11 mouse cellular contexts compared by ENCODE assay signal in the genomic region with DNA sequence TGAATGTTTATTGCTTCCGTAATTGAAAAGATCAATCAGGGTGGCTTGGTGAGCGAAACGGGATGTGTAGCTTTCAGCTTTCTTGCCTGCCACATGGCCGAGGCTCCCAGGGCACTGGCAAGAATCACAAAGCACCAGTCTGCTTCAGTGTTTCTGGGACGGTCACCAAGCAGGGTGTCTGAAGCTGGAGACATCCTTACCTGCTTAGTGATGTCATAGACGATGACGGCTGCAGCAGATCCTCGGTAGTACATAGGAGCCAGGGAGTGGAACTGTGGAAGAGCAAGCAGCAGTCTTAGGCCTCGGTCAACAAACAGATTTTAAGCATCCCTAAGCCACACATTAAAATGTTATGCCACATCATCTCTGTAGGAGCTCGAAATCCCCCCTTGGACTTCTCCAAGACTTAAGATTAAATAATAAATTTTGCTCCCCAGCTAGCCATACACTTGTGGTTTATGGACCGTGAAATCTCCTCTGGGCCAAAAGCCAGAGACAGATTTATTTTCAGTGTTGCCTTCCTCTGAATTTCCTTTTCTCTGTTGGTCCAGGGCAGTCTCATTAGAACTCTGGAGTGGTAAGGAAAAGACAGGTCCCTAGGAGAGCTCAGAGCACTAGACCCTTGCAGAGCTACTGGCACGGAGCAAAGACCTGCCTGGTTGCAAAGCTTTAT. TPM values are rescaled to one million over a fixed set of nuclear protein-coding genes. Genes with fewer than 3 reads are reported as not detected.
A peak's percentile ranks its signal among the peaks of the same experiment; 100 is the strongest.
DNase-seq lines count a peak whose midpoint lies in the region; ATAC-seq and TF ChIP-seq lines count a peak whose summit lies in the region.
"Had no signal": no experiment of that assay in that cellular context is flagged by ENCODE, and none has a peak within 500 bp of the region (broad histone marks: within the 10 kb centered on the region; RNA-seq: fewer than 3 reads in every experiment).

No protein-coding gene starts in this region.

- no peak overlapping the region for H3K4me3 ChIP-seq in hindbrain, embryonic 13.5 days
- no peak overlapping the region for H3K4me3 ChIP-seq in hindbrain, embryonic 10.5 days
- no peak overlapping the region for H3K4me3 ChIP-seq in forebrain, embryonic 12.5 days (replicated peaks)
- H3K4me3 ChIP-seq in forebrain, embryonic 14.5 days (ENCODE audit: low read depth, low read length), result no peak overlapping the region
- H3K4me3 ChIP-seq: liver, embryonic 15.5 days; midbrain, embryonic 12.5 days had no signal

- no peak overlapping the region for H3K4me2 ChIP-seq in hindbrain, embryonic 13.5 days
- no peak overlapping the region for H3K4me2 ChIP-seq in forebrain, embryonic 12.5 days
- no peak overlapping the region for H3K4me2 ChIP-seq in forebrain, embryonic 14.5 days (ENCODE audit: low read length)
- H3K4me2 ChIP-seq: liver, embryonic 15.5 days; midbrain, embryonic 12.5 days had no signal

- H3K27ac ChIP-seq in hindbrain, embryonic 13.5 days, result peak overlapping the region; percentile 45; the same call in 1 of the 2 replicates
- no peak overlapping the region for H3K27ac ChIP-seq in hindbrain, embryonic 10.5 days
- no peak overlapping the region for H3K27ac ChIP-seq in forebrain, embryonic 12.5 days
- H3K27ac ChIP-seq in forebrain, embryonic 14.5 days (ENCODE audit: low read depth, low read length), result no peak overlapping the region
- H3K27ac ChIP-seq: liver, embryonic 15.5 days; midbrain, embryonic 12.5 days had no signal

- no peaks in the 10 kb centered on the region for H3K9me3 ChIP-seq in hindbrain, embryonic 13.5 days
- H3K9me3 ChIP-seq in hindbrain, embryonic 10.5 days, result no peaks in the 10 kb centered on the region
- H3K9me3 ChIP-seq in forebrain, embryonic 12.5 days, result no peaks in the 10 kb centered on the region
- no peaks in the 10 kb centered on the region for H3K9me3 ChIP-seq in forebrain, embryonic 14.5 days (replicated peaks; ENCODE audit: control insufficient read depth, low read length)
- H3K9me3 ChIP-seq: liver, embryonic 15.5 days; midbrain, embryonic 12.5 days had no signal

- H3K4me1 ChIP-seq in hindbrain, embryonic 13.5 days (replicated peaks), result peaks cover 34% of the 10 kb centered on the region
- H3K4me1 ChIP-seq in hindbrain, embryonic 10.5 days (replicated peaks), result peaks cover 23% of the 10 kb centered on the region
- peaks cover 14% of the 10 kb centered on the region for H3K4me1 ChIP-seq in forebrain, embryonic 12.5 days
- H3K4me1 ChIP-seq in forebrain, embryonic 14.5 days (ENCODE audit: control insufficient read depth, insufficient read depth, low read length), result peaks cover 12% of the 10 kb centered on the region; the same call in 1 of the 2 replicates
- H3K4me1 ChIP-seq: liver, embryonic 15.5 days had no signal

- CTCF ChIA-PET in Patski (lab: Charles Lee), result interaction anchor here (0.9 to 1.5 kb wide), 2 partner anchors 18 to 29 kb away, joined by 3 read pairs; no protein-coding TSS in a partner anchor

- no peak overlapping the region for H3K9ac ChIP-seq in hindbrain, embryonic 13.5 days
- H3K9ac ChIP-seq in forebrain, embryonic 12.5 days, result no peak overlapping the region
- H3K9ac ChIP-seq in forebrain, embryonic 14.5 days (ENCODE audit: low read length), result no peak overlapping the region
- H3K9ac ChIP-seq: liver, embryonic 15.5 days; midbrain, embryonic 12.5 days had no signal

- H3K36me3 ChIP-seq in hindbrain, embryonic 13.5 days, result peaks cover 4% of the 10 kb centered on the region; the same call in 1 of the 2 replicates
- peaks cover 20% of the 10 kb centered on the region for H3K36me3 ChIP-seq in hindbrain, embryonic 10.5 days
- H3K36me3 ChIP-seq in forebrain, embryonic 12.5 days (replicated peaks), result 0 out of 2 replicates have a peak, but pooled peaks cover 3% of the 10 kb centered on the region
- no peaks in the 10 kb centered on the region; the same call in 1 of the 2 replicates for H3K36me3 ChIP-seq in forebrain, embryonic 14.5 days (ENCODE audit: control insufficient read depth, insufficient read depth, low read length)
- H3K36me3 ChIP-seq: liver, embryonic 15.5 days; midbrain, embryonic 12.5 days had no signal

- DNase-seq in hindbrain, embryonic 10.5 days (ENCODE audit: low spot score), result no peak
- DNase-seq in Patski (ENCODE audit: low read depth, low spot score), result peak; percentile 100
- DNase-seq in cerebellum, postnatal 36 days, result peak; percentile 36 to 65
- DNase-seq in kidney, postnatal 25 days, result peak; percentile 65 to 75
- DNase-seq in forebrain, embryonic 14.5 days (ENCODE audit: low spot score), result no peak
- DNase-seq: retina, postnatal 1 day had no signal

- TF ChIP-seq CTCF in Patski (IDR thresholded peaks at IDR 0.05), result no peak

- in situ Hi-C loops in Patski (cut with MboI; ENCODE audit: low pct_unique_long_range_greater_than_20kb), result loop anchor here (5.0 kb wide), 1 partner anchor 81 kb away; no protein-coding TSS in a partner anchor

- POLR2A ChIA-PET in Patski (lab: Charles Lee), result interaction anchor here (1.8 kb wide), 1 partner anchor 84 kb away, joined by 16 read pairs; a partner anchor contains a TSS

- H3K27me3 ChIP-seq in hindbrain, embryonic 13.5 days, result no peaks in the 10 kb centered on the region
- H3K27me3 ChIP-seq in hindbrain, embryonic 10.5 days (ENCODE audit: insufficient read depth, poor library complexity, severe bottlenecking), result no peaks in the 10 kb centered on the region
- no peaks in the 10 kb centered on the region for H3K27me3 ChIP-seq in Patski
- no peaks in the 10 kb centered on the region for H3K27me3 ChIP-seq in forebrain, embryonic 12.5 days
- no peaks in the 10 kb centered on the region for H3K27me3 ChIP-seq in forebrain, embryonic 14.5 days (replicated peaks; ENCODE audit: control insufficient read depth, insufficient read depth, low read length)
- H3K27me3 ChIP-seq: liver, embryonic 15.5 days; midbrain, embryonic 12.5 days had no signal

- ATAC-seq in hindbrain, embryonic 13.5 days (ENCODE audit: low FRiP score), result no peak
- ATAC-seq in Patski, result peak; percentile 85
- no peak for ATAC-seq in forebrain, embryonic 12.5 days (ENCODE audit: low FRiP score)
- no peak for ATAC-seq in CD4-positive, CD25-positive, alpha-beta regulatory T cell, adult 4 months
- ATAC-seq in forebrain, embryonic 14.5 days, result no peak

- WGBS in hindbrain, embryonic 13.5 days, result 73% methylated on average over 12 of the region's 12 CpGs
- WGBS in hindbrain, embryonic 10.5 days, result 92% methylated on average over 12 of the region's 12 CpGs
- 93% methylated on average over 12 of the region's 12 CpGs for WGBS in forebrain, embryonic 12.5 days
- 88% methylated on average over 12 of the region's 12 CpGs for WGBS in forebrain, embryonic 14.5 days

RNA-seq across cellular contexts. Expression of a gene that starts 56.0 kb away (rescaled TPM):
- polyA plus RNA-seq in hindbrain, embryonic 13.5 days (2015; fragmentation: Nextera tagmentation; extraction: Ambion mirVana), result 0.18 TPM in 1 of 2 replicates, not detected in the other
- polyA plus RNA-seq in hindbrain, embryonic 10.5 days (2016; fragmentation: Nextera tagmentation; extraction: Ambion mirVana), result 0.09 and 0.17 TPM in 2 replicates
- polyA plus RNA-seq in Patski (2021), result not detected
- 0.17 and 0.28 TPM in 2 replicates for polyA plus RNA-seq in forebrain, embryonic 12.5 days (2016; fragmentation: Nextera tagmentation; extraction: Ambion mirVana)
- polyA plus RNA-seq in CD4-positive, CD25-positive, alpha-beta regulatory T cell, adult 4 months (2017; shearing (Covaris generic)), result not detected
- 0.19 TPM in 1 of 2 replicates, not detected in the other for polyA plus RNA-seq in forebrain, embryonic 14.5 days (2014; fragmentation: Nextera tagmentation; extraction: Ambion mirVana)
- polyA plus RNA-seq: liver, embryonic 15.5 days had no signal

Comparison
In these comparisons a context has a peak if more than half of its experiments do, and no peak if none do; other contexts are left out.
1. DNase-seq: peak in Patski (single experiment), cerebellum, postnatal 36 days (2 of 2) and kidney, postnatal 25 days (2 of 2); none in hindbrain, embryonic 10.5 days (single experiment) and forebrain, embryonic 14.5 days (single experiment).